Mouse (Mus musculus) thymus, postnatal 36 days (tissue): ENCODE data around the gene Psmb3.
"Not testable (repeated sequence)": the region's sequence is repeated elsewhere in the genome, so short reads cannot be mapped to it uniquely, and the experiment has no call there.

ENCODE experiments used
- DNase-seq, 2 experiments: peaks; one replicate each; pipeline ENCODE4 v3.0.0; 2022; ENCODE audit warnings: mixed read lengths in 2 of 2

Gene Psmb3

GRCm38 (mm10) chr11:97703039-97703826 is at the start of gene Psmb3:
Gene Psmb3, plus strand, starts transcription at chr11:97703399.
- DNase-seq = peak; percentile 95 to 97

GRCm38 (mm10) chr11:97654210-97654609 is 49.0 kb upstream of the Psmb3 start:
- DNase-seq = no peak

GRCm38 (mm10) chr11:97656269-97656971 is 46.8 kb upstream of the Psmb3 start:
- no peak for DNase-seq

- DNase-seq = no peak
Measured at GRCm38 (mm10) chr11:97657184-97657945, 45.8 kb upstream of the Psmb3 start.

GRCm38 (mm10) chr11:97657967-97658366 is 45.2 kb upstream of the Psmb3 start:
- DNase-seq = not testable (repeated sequence)

GRCm38 (mm10) chr11:97658751-97659266 is 44.4 kb upstream of the Psmb3 start:
- DNase-seq = no peak

GRCm38 (mm10) chr11:97659267-97659989 is 43.8 kb upstream of the Psmb3 start:
- no peak for DNase-seq

GRCm38 (mm10) chr11:97659990-97660714 is 43.0 kb upstream of the Psmb3 start:
- DNase-seq = peak; percentile 78 to 87

GRCm38 (mm10) chr11:97660734-97661647 is 42.2 kb upstream of the Psmb3 start:
- no peak for DNase-seq

GRCm38 (mm10) chr11:97661648-97662133 is 41.5 kb upstream of the Psmb3 start:
- DNase-seq = peak; percentile 77 to 85

- peak; percentile 57 to 60 for DNase-seq
Measured at GRCm38 (mm10) chr11:97662207-97662892, 40.8 kb upstream of the Psmb3 start.

GRCm38 (mm10) chr11:97662893-97663527 is 40.2 kb upstream of the Psmb3 start, which contains the start of gene Mllt6:
Gene Mllt6, plus strand, starts transcription at chr11:97663414.
- peak; percentile 65 to 72 for DNase-seq

- peak; percentile 42 to 49 for DNase-seq
Measured at GRCm38 (mm10) chr11:97663528-97664338, 39.5 kb upstream of the Psmb3 start.

- DNase-seq = no peak
Measured at GRCm38 (mm10) chr11:97664339-97664665, 38.9 kb upstream of the Psmb3 start.

- peak; percentile 49 to 67 for DNase-seq
Measured at GRCm38 (mm10) chr11:97664771-97665240, 38.4 kb upstream of the Psmb3 start.

- no peak for DNase-seq
Measured at GRCm38 (mm10) chr11:97665431-97665830, 37.8 kb upstream of the Psmb3 start.

- DNase-seq = no peak
Measured at GRCm38 (mm10) chr11:97666221-97666620, 37.0 kb upstream of the Psmb3 start.

GRCm38 (mm10) chr11:97666794-97667193 is 36.4 kb upstream of the Psmb3 start:
- DNase-seq = no peak
